Mouse (Mus musculus): ENCODE results near the gene Caskin1. TPM values are rescaled to one million over a fixed set of nuclear protein-coding genes. Genes with fewer than 3 reads are reported as not detected.
A peak's percentile ranks its signal among the peaks of the same experiment; 100 is the strongest.

The Caskin1 gene
- 18.8 and 30.4 TPM in 2 replicates for polyA plus RNA-seq (2015; fragmentation: Nextera tagmentation; extraction: Ambion mirVana)

DNA sequence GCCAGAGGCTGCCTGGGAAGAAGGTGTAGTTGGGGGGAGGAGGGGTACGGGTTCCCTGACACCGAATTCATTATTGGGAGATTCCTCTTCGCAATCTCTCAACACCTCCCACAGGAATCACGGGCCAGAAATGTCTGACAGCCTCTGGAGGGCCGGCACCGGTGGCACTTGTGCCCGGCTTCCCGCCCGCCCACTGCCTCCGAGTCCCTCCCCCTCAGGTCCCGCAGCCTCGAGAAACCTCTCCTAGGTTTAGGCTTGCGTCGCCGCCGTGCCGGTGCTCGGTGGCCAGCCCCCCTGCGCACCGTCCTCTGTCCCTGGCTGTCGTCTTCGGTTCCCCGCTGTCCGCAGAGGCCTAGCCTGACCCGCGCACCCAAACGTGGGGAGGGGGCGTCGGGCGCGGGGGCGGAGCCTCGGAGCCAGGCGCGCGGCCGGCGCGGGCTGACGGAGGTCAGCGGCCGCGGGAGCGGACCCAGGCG is at the start of gene Caskin1:
Gene Caskin1, plus strand, starts transcription at position 416 of the 476 bp plus-strand sequence.
- H3K4me3 ChIP-seq (replicated peaks; ENCODE audit: low read length): peak within 1 kb of the TSS; percentile 94
- H3K4me2 ChIP-seq (ENCODE audit: low read length): peak within 1 kb of the TSS; percentile 83
- WGBS: under 1% methylated on average over 43 of the region's 45 CpGs
- H3K4me1 ChIP-seq (replicated peaks; ENCODE audit: control insufficient read depth, insufficient read depth, low read length): peaks cover 28% of the 10 kb centered on the region
- no peaks in the 10 kb centered on the region for H3K27me3 ChIP-seq (replicated peaks; ENCODE audit: control insufficient read depth, insufficient read depth, low read length)
- peak within 1 kb of the TSS; percentile 91 for H3K27ac ChIP-seq (ENCODE audit: low read length)
- no peaks in the 10 kb centered on the region for H3K36me3 ChIP-seq (ENCODE audit: control insufficient read depth, insufficient read depth)
- H3K9ac ChIP-seq (replicated peaks; ENCODE audit: low read depth, low read length): peak within 1 kb of the TSS; percentile 97
- peak; percentile 63 for ATAC-seq
- H3K9me3 ChIP-seq (ENCODE audit: control insufficient read depth, low read length): no peaks in the 10 kb centered on the region

DNA sequence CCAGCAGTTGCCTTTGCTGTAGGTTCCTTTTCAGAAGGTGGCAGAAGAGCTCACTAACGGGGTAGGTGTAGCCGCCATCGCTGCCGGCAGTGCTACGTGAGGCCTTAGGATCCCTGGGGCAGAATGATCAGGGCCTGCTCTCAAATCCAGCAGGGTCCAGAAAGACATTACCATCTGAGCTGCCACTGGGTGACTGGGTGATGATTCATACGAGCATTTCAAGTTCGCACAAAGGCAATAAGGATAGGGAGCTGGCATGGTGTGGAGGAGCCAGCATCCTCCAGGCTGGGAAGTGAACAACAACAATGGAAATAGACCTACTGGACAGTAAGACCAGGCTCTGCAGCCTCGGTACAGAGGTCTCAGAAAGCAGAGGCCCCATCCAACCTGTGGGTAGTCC is 48.0 kb upstream of the Caskin1 start:
- H3K36me3 ChIP-seq (ENCODE audit: control insufficient read depth, insufficient read depth): peaks cover 24% of the 10 kb centered on the region

DNA sequence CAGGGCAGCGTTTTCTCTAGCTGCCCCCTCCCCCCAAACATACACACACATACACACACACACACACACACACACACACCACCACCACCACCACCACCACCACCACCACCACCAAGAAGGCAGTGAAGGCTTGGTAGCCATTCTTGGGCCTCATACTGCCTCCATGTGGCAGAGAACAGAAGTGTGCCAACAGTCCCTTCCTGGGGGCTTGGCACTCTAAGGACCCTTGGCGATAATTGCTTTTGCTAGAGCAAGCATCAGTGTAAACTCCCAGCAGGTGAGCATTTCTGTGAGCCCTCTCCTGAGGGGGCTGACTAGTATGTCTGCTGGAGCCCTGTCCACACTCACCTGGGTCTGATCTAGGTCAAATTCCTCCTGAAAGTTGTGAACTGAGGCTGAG is 47.3 kb upstream of the Caskin1 start:
- 57% methylated on average over 1 of the region's 2 CpGs for whole genome bisulfite sequencing
- Histone ChIP-seq H3K9me3 (ENCODE audit: control insufficient read depth, low read length) (no peaks in the 10 kb centered on the region), H3K4me2 (ENCODE audit: low read length) (no peak overlapping the region), H3K27me3 (replicated peaks; ENCODE audit: control insufficient read depth, insufficient read depth, low read length) (no peaks in the 10 kb centered on the region), H3K4me1 (replicated peaks; ENCODE audit: control insufficient read depth, insufficient read depth, low read length) (no peaks in the 10 kb centered on the region), H3K36me3 (ENCODE audit: control insufficient read depth, insufficient read depth) (peaks cover 32% of the 10 kb centered on the region), H3K9ac (replicated peaks; ENCODE audit: low read depth, low read length) (no peak overlapping the region), H3K27ac (ENCODE audit: low read length) (no peak overlapping the region), H3K4me3 (replicated peaks; ENCODE audit: low read length) (no peak overlapping the region)
- no peak for ATAC-seq

More for the DNA sequence above, 48.0 kb upstream of the Caskin1 start:
- Histone ChIP-seq H3K9ac (replicated peaks; ENCODE audit: low read depth, low read length) (no peak overlapping the region), H3K9me3 (ENCODE audit: control insufficient read depth, low read length) (no peaks in the 10 kb centered on the region), H3K27me3 (replicated peaks; ENCODE audit: control insufficient read depth, insufficient read depth, low read length) (no peaks in the 10 kb centered on the region), H3K27ac (ENCODE audit: low read length) (no peak overlapping the region), H3K4me3 (replicated peaks; ENCODE audit: low read length) (no peak overlapping the region), H3K4me1 (replicated peaks; ENCODE audit: control insufficient read depth, insufficient read depth, low read length) (no peaks in the 10 kb centered on the region), H3K4me2 (ENCODE audit: low read length) (no peak overlapping the region)
- ATAC-seq: no peak
- 90% methylated on average over 8 of the region's 8 CpGs for WGBS

DNA sequence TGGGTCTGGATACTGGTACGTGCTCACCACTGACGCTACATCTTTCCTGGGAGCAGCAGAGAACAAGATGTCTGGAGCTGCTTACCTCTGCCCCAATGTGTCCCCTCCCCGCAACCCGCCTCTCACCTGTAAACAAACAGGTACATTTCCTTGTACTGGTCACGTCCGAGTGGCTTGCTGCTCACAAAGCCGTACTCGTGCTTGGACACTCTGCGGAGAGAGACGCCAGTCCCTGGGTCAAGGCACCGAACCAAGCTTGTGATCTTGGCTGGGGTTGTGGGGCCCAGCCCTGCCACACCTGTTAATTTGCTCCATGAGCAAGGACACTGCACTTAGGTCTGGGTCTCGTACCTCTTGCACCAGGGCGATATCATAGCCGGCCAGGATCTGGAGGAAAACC is 46.3 kb upstream of the Caskin1 start:
- 89% methylated on average over 14 of the region's 14 CpGs for WGBS
- no peaks in the 10 kb centered on the region for H3K27me3 ChIP-seq (replicated peaks; ENCODE audit: control insufficient read depth, insufficient read depth, low read length)
- H3K4me2 ChIP-seq (ENCODE audit: low read length): no peak overlapping the region
- no peaks in the 10 kb centered on the region for H3K4me1 ChIP-seq (replicated peaks; ENCODE audit: control insufficient read depth, insufficient read depth, low read length)
- peaks cover 36% of the 10 kb centered on the region for H3K36me3 ChIP-seq (ENCODE audit: control insufficient read depth, insufficient read depth)
- ATAC-seq: no peak
- no peaks in the 10 kb centered on the region for H3K9me3 ChIP-seq (ENCODE audit: control insufficient read depth, low read length)
- no peak overlapping the region for H3K9ac ChIP-seq (replicated peaks; ENCODE audit: low read depth, low read length)
- H3K4me3 ChIP-seq (replicated peaks; ENCODE audit: low read length): no peak overlapping the region
- H3K27ac ChIP-seq (ENCODE audit: low read length): no peak overlapping the region

DNA sequence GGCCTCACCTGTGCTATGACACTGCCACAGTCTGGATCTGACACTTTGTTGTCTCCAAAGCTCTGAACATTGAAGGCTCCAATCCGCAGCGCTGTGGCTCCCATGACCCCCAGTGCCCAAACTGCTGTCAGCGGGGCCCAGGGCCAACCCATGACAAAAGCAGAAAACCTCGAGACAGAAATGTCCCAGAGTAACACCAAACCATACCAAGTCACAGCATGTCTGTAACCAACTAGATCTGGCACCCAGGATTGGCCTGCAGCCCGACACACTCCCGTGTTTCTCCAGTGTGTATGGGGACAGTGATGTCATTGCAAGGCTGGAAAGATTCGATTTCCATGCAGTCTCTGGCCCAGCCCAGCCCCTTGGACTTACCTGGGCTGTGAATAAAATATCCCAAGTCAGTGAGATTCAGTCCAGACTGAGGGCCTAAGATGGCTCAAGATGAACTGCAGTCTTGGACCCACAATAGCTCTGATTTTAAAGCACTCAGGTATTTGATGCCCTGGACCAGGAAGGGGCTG is 45.7 kb upstream of the Caskin1 start, which contains the start of gene Dnase1l2:
Gene Dnase1l2, minus strand, starts transcription at position 474 of the 524 bp plus-strand sequence.
- peaks cover 39% of the 10 kb centered on the region for H3K36me3 ChIP-seq (ENCODE audit: control insufficient read depth, insufficient read depth)
- no peaks in the 10 kb centered on the region for H3K9me3 ChIP-seq (ENCODE audit: control insufficient read depth, low read length)
- no peak for ATAC-seq
- H3K4me1 ChIP-seq (replicated peaks; ENCODE audit: control insufficient read depth, insufficient read depth, low read length): no peaks in the 10 kb centered on the region
- H3K27me3 ChIP-seq (replicated peaks; ENCODE audit: control insufficient read depth, insufficient read depth, low read length): no peaks in the 10 kb centered on the region
- H3K9ac ChIP-seq (replicated peaks; ENCODE audit: low read depth, low read length): no peak within 1 kb of the TSS
- no peak within 1 kb of the TSS for H3K4me3 ChIP-seq (replicated peaks; ENCODE audit: low read length)
- H3K27ac ChIP-seq (ENCODE audit: low read length): no peak within 1 kb of the TSS
- no peak within 1 kb of the TSS for H3K4me2 ChIP-seq (ENCODE audit: low read length)
- WGBS: 71% methylated on average over 7 of the region's 7 CpGs

DNA sequence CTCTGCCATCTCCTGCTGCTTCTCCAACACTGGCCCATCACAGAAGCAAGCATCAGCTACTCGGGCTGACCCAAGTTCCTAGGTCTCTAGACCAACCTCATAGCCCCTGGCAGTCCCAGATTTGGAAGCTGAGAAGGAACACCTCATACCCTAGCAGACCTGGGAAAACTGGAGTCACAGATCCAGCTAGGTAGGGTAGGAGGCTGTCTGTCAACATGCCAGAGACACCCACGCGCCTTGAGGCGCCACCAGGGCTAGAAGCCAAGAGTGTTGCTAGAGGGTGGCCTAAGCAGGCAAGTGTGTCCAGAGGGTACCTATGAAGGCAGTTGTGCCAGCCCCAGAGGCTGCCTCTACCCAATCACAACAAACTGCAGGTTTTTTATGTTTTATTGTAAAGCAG is 45.0 kb upstream of the Caskin1 start:
- no peaks in the 10 kb centered on the region for H3K4me1 ChIP-seq (replicated peaks; ENCODE audit: control insufficient read depth, insufficient read depth, low read length)
- H3K27me3 ChIP-seq (replicated peaks; ENCODE audit: control insufficient read depth, insufficient read depth, low read length): no peaks in the 10 kb centered on the region
- WGBS: 90% methylated on average over 4 of the region's 4 CpGs
- H3K27ac ChIP-seq (ENCODE audit: low read length): no peak overlapping the region
- peaks cover 44% of the 10 kb centered on the region for H3K36me3 ChIP-seq (ENCODE audit: control insufficient read depth, insufficient read depth)
- H3K9me3 ChIP-seq (ENCODE audit: control insufficient read depth, low read length): no peaks in the 10 kb centered on the region
- H3K9ac ChIP-seq (replicated peaks; ENCODE audit: low read depth, low read length): no peak overlapping the region
- H3K4me2 ChIP-seq (ENCODE audit: low read length): no peak overlapping the region
- ATAC-seq: no peak
- H3K4me3 ChIP-seq (replicated peaks; ENCODE audit: low read length): no peak overlapping the region

DNA sequence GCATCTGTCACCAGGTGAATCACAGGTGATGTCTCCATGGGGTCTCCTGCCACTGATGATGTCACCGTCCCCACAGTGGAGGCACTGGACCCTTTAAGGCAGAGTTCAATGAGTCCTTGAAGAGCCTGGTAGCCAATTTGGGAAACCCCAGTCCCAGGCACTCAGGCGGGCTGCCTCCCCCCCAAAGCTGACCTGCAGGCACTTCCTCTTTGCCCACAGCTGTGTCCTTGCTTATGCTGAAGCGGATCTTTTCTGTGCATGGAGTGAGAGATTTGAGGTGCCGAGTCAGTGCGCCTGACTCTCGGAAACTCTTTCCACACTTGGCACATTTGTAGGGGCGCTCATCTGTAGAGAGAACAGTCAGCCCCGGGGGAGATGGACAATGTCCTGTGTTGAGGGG is 41.8 kb upstream of the Caskin1 start:
- H3K4me2 ChIP-seq (ENCODE audit: low read length): no peak overlapping the region
- WGBS: 90% methylated on average over 8 of the region's 8 CpGs
- no peaks in the 10 kb centered on the region for H3K9me3 ChIP-seq (ENCODE audit: control insufficient read depth, low read length)
- H3K9ac ChIP-seq (replicated peaks; ENCODE audit: low read depth, low read length): no peak overlapping the region
- H3K27me3 ChIP-seq (replicated peaks; ENCODE audit: control insufficient read depth, insufficient read depth, low read length): no peaks in the 10 kb centered on the region
- no peak overlapping the region for H3K4me3 ChIP-seq (replicated peaks; ENCODE audit: low read length)
- peaks cover 51% of the 10 kb centered on the region for H3K36me3 ChIP-seq (ENCODE audit: control insufficient read depth, insufficient read depth)
- H3K27ac ChIP-seq (ENCODE audit: low read length): no peak overlapping the region
- H3K4me1 ChIP-seq (replicated peaks; ENCODE audit: control insufficient read depth, insufficient read depth, low read length): no peaks in the 10 kb centered on the region
- no peak for ATAC-seq

DNA sequence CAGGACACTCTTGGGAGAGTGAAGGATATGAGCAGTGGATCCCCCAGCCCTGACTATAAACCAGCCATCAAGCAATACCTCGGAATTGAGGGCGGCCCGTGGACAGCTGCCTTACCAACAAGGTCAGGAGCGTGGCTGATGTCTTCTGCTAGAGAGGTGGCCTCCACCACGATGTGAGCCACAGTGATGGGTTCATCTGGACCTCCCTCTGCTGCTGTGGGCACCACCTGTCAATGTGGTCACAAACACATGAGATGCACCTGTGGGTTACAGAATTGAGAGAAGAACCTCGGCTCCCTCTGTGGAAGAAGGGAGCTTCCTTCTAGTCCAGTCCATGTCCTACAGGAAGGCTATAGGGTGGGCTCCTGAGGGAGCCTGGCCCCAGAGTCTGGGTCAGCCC is 38.9 kb upstream of the Caskin1 start:
- H3K9me3 ChIP-seq (ENCODE audit: control insufficient read depth, low read length): no peaks in the 10 kb centered on the region
- H3K4me1 ChIP-seq (replicated peaks; ENCODE audit: control insufficient read depth, insufficient read depth, low read length): peaks cover 13% of the 10 kb centered on the region
- ATAC-seq: no peak
- H3K27me3 ChIP-seq (replicated peaks; ENCODE audit: control insufficient read depth, insufficient read depth, low read length): no peaks in the 10 kb centered on the region
- H3K4me3 ChIP-seq (replicated peaks; ENCODE audit: low read length): no peak overlapping the region
- WGBS: 92% methylated on average over 6 of the region's 6 CpGs
- no peak overlapping the region for H3K9ac ChIP-seq (replicated peaks; ENCODE audit: low read depth, low read length)
- no peak overlapping the region for H3K27ac ChIP-seq (ENCODE audit: low read length)
- no peak overlapping the region for H3K4me2 ChIP-seq (ENCODE audit: low read length)
- H3K36me3 ChIP-seq (ENCODE audit: control insufficient read depth, insufficient read depth): peaks cover 45% of the 10 kb centered on the region

DNA sequence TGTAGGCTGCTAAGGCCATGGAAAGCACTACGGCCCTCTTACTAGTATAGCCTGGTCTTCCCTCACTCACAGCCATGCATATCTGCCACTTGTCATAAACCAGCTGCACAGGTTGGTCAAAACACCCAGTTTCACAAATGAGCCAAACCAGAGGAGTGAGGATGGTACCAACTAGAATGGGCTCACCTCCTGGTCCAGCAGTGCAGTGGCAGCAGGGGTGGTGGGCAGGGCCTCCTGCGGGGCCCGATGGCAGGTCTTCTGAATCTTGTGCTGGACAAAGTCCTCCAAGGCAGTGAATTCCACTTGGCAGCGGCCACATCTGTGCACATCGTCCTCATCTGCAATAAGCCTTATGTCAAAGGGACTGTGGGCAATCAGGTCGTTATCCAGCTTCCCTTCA is 37.2 kb upstream of the Caskin1 start:
- H3K36me3 ChIP-seq (ENCODE audit: control insufficient read depth, insufficient read depth): peaks cover 30% of the 10 kb centered on the region
- H3K4me3 ChIP-seq (replicated peaks; ENCODE audit: low read length): no peak overlapping the region
- no peak for ATAC-seq
- no peaks in the 10 kb centered on the region for H3K27me3 ChIP-seq (replicated peaks; ENCODE audit: control insufficient read depth, insufficient read depth, low read length)
- WGBS: 95% methylated on average over 6 of the region's 6 CpGs
- no peak overlapping the region for H3K27ac ChIP-seq (ENCODE audit: low read length)
- peaks cover 13% of the 10 kb centered on the region for H3K4me1 ChIP-seq (replicated peaks; ENCODE audit: control insufficient read depth, insufficient read depth, low read length)
- H3K9ac ChIP-seq (replicated peaks; ENCODE audit: low read depth, low read length): no peak overlapping the region
- H3K9me3 ChIP-seq (ENCODE audit: control insufficient read depth, low read length): no peaks in the 10 kb centered on the region
- no peak overlapping the region for H3K4me2 ChIP-seq (ENCODE audit: low read length)

DNA sequence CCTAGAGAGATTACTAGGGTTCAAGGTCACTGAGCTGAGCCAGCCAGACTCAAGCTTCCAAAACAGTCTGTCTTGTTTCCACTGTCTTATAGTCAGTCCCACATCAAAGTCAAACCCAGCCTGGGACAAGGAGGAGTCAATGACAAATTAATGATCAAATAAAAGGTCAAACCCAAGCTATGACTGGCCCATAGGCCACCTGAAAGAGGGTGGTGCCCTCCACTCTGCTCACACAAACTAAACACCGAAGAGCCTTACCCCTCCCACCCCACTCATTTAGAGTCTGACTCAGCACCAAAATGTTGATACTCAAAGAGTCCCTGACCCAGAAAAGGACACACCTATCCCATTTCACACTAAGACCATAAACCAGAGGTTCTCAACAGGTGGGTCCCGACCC is 35.0 kb upstream of the Caskin1 start:
- 83% methylated on average over 2 of the region's 2 CpGs for WGBS

More for the DNA sequence above, 35.0 kb upstream of the Caskin1 start:
- no peaks in the 10 kb centered on the region for H3K9me3 ChIP-seq (ENCODE audit: control insufficient read depth, low read length)
- H3K27me3 ChIP-seq (replicated peaks; ENCODE audit: control insufficient read depth, insufficient read depth, low read length): no peaks in the 10 kb centered on the region
- no peak overlapping the region for H3K4me2 ChIP-seq (ENCODE audit: low read length)
- ATAC-seq: no peak
- H3K36me3 ChIP-seq (ENCODE audit: control insufficient read depth, insufficient read depth): peaks cover 18% of the 10 kb centered on the region
- H3K27ac ChIP-seq (ENCODE audit: low read length): no peak overlapping the region
- H3K4me3 ChIP-seq (replicated peaks; ENCODE audit: low read length): no peak overlapping the region
- H3K4me1 ChIP-seq (replicated peaks; ENCODE audit: control insufficient read depth, insufficient read depth, low read length): peaks cover 13% of the 10 kb centered on the region
- no peak overlapping the region for H3K9ac ChIP-seq (replicated peaks; ENCODE audit: low read depth, low read length)

Data from forebrain, embryonic 16.5 days (tissue).